Mouse (Mus musculus): Measurements from ENCODE around the gene Cercam. TPM values are rescaled to one million over a fixed set of nuclear protein-coding genes. Genes with fewer than 3 reads are reported as not detected.

The Cercam gene
- total and polyA plus RNA-seq, 2 experiments from 2014 or later = 7.9 to 11.7 TPM

DNA sequence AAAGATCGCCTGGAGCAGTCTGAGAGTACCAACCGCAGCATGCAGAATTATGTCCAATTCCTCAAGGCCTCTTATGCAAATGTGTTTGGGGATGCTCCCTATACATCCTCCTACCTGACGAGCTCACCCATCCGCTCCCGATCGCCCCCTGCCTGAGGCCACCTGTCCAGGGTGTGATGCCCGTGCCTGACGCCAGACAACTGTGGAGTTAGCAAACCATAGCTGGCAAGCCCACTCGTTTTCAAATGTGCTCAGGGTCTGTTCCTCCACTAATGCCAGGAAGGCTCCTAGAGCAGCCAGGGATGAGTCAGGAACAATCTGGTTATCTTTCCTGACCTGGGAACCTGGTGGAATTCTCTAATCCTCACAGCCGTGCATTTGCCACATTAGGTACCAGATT lies 61.5 kb downstream of the Cercam start:
- Histone ChIP-seq H3K9ac (replicated peaks; ENCODE audit: low read depth, low read length) (no peak overlapping the region), H3K4me3 (ENCODE audit: low read depth, low read length) (no peak overlapping the region), H3K4me1 (ENCODE audit: control insufficient read depth, insufficient read depth) (no peaks in the 10 kb centered on the region), H3K4me2 (ENCODE audit: low read depth, low read length) (no peak overlapping the region), H3K27me3 (ENCODE audit: control insufficient read depth, insufficient read depth, low read length) (no peaks in the 10 kb centered on the region), H3K36me3 (replicated peaks; ENCODE audit: control insufficient read depth, insufficient read depth, low read length) (peaks cover 50% of the 10 kb centered on the region), H3K27ac (ENCODE audit: low read depth) (no peak overlapping the region), H3K9me3 (replicated peaks; ENCODE audit: control insufficient read depth, low read length) (no peaks in the 10 kb centered on the region)
- DNase-seq (ENCODE audit: low spot score) (no peak), ATAC-seq (ENCODE audit: insufficient read depth, low read depth) (no peak)
- 88% methylated on average over 10 of the region's 10 CpGs for whole genome bisulfite sequencing
- TF ChIP-seq CTCF (IDR thresholded peaks at IDR 0.05; ENCODE audit: low read depth) (no peak), EP300 (IDR thresholded peaks at IDR 0.05; ENCODE audit: low read depth) (no peak)

DNA sequence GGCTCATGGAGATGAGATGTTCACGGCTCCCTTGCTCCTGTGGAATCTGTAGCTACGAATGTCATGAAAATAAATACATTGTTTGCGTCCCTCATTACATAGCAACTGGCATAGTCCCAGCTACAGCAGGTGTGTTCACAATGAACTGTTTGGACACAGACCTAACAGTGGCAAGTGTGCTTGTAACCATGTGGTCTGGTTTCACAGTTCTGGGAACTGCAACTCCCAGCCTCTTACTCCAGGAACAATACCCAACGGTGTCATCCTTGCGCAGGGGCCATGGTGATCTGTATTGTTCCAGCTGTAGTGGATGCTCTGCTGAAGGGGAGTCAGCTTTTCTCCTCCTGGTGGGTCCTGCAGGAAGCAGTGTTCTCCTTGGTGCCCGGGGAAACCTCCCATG lies 62.2 kb downstream of the Cercam start:
- Histone ChIP-seq H3K27ac (ENCODE audit: low read depth) (no peak overlapping the region), H3K4me1 (ENCODE audit: control insufficient read depth, insufficient read depth) (peaks cover 5% of the 10 kb centered on the region; the same call in 1 of the 2 replicates), H3K27me3 (ENCODE audit: control insufficient read depth, insufficient read depth, low read length) (no peaks in the 10 kb centered on the region), H3K4me2 (ENCODE audit: low read depth, low read length) (no peak overlapping the region), H3K36me3 (replicated peaks; ENCODE audit: control insufficient read depth, insufficient read depth, low read length) (peaks cover 43% of the 10 kb centered on the region), H3K9ac (replicated peaks; ENCODE audit: low read depth, low read length) (no peak overlapping the region), H3K4me3 (ENCODE audit: low read depth, low read length) (no peak overlapping the region), H3K9me3 (replicated peaks; ENCODE audit: control insufficient read depth, low read length) (no peaks in the 10 kb centered on the region)
- WGBS = 83% methylated on average over 6 of the region's 6 CpGs
- ATAC-seq (ENCODE audit: insufficient read depth, low read depth) (no peak), DNase-seq (ENCODE audit: low spot score) (no peak)
- no peak for TF ChIP-seq CTCF (IDR thresholded peaks at IDR 0.05; ENCODE audit: low read depth)
- no peak for TF ChIP-seq EP300 (IDR thresholded peaks at IDR 0.05; ENCODE audit: low read depth)

Small RNAs within 50 kb of the gene (microRNA-seq; reads per million reads assigned to microRNA genes)
- gene Mir219a-2 (not detected), gene Mir219b (not detected)

Other genes with a start within 250 kb of the Cercam start
- gene Rapgef1, start 249.4 kb upstream of the Cercam start, total RNA-seq (2014; rRNA removed; ENCODE audit: low replicate concordance) = 47.6 and 64.0 TPM in 2 replicates
- gene Rapgef1, start 249.4 kb upstream of the Cercam start, polyA plus RNA-seq (2015; fragmentation: Nextera tagmentation; extraction: Ambion mirVana) = 6.7 and 9.0 TPM in 2 replicates
- gene Gm13420, start 117.5 kb upstream of the Cercam start, total RNA-seq (2014; rRNA removed; ENCODE audit: low replicate concordance) = not detected in 2 replicates
- gene Gm13420, start 117.5 kb upstream of the Cercam start, polyA plus RNA-seq (2015; fragmentation: Nextera tagmentation; extraction: Ambion mirVana) = not detected in 2 replicates
- gene Gm13547, start 109.9 kb upstream of the Cercam start, total RNA-seq (2014; rRNA removed; ENCODE audit: low replicate concordance) = not detected in 2 replicates
- not detected in 2 replicates for gene Gm13547, start 109.9 kb upstream of the Cercam start, polyA plus RNA-seq (2015; fragmentation: Nextera tagmentation; extraction: Ambion mirVana)
- 23.5 and 56.9 TPM in 2 replicates for gene Coq4, start 81.7 kb upstream of the Cercam start, total RNA-seq (2014; rRNA removed; ENCODE audit: low replicate concordance)
- gene Coq4, start 81.7 kb upstream of the Cercam start, polyA plus RNA-seq (2015; fragmentation: Nextera tagmentation; extraction: Ambion mirVana) = 16.2 and 16.3 TPM in 2 replicates
- 26.9 and 42.6 TPM in 2 replicates for gene Trub2, start 80.7 kb upstream of the Cercam start, total RNA-seq (2014; rRNA removed; ENCODE audit: low replicate concordance)
- gene Trub2, start 80.7 kb upstream of the Cercam start, polyA plus RNA-seq (2015; fragmentation: Nextera tagmentation; extraction: Ambion mirVana) = 16.7 and 20.2 TPM in 2 replicates
- 28.2 and 30.0 TPM in 2 replicates for gene Slc27a4, start 66.5 kb upstream of the Cercam start, total RNA-seq (2014; rRNA removed; ENCODE audit: low replicate concordance)
- gene Slc27a4, start 66.5 kb upstream of the Cercam start, polyA plus RNA-seq (2015; fragmentation: Nextera tagmentation; extraction: Ambion mirVana) = 8.4 and 8.6 TPM in 2 replicates
- 27.9 and 30.0 TPM in 2 replicates for gene Urm1, start 49.1 kb upstream of the Cercam start, total RNA-seq (2014; rRNA removed; ENCODE audit: low replicate concordance)
- gene Urm1, start 49.1 kb upstream of the Cercam start, polyA plus RNA-seq (2015; fragmentation: Nextera tagmentation; extraction: Ambion mirVana) = 14.2 and 14.5 TPM in 2 replicates
- 32.3 and 35.1 TPM in 2 replicates for gene Odf2, start 20.1 kb downstream of the Cercam start, total RNA-seq (2014; rRNA removed; ENCODE audit: low replicate concordance)
- gene Odf2, start 20.1 kb downstream of the Cercam start, polyA plus RNA-seq (2015; fragmentation: Nextera tagmentation; extraction: Ambion mirVana) = 22.5 and 28.6 TPM in 2 replicates
- gene Gle1, start 66.3 kb downstream of the Cercam start, total RNA-seq (2014; rRNA removed; ENCODE audit: low replicate concordance) = 14.7 and 21.4 TPM in 2 replicates
- gene Gle1, start 66.3 kb downstream of the Cercam start, polyA plus RNA-seq (2015; fragmentation: Nextera tagmentation; extraction: Ambion mirVana) = 22.8 and 23.0 TPM in 2 replicates
- 245 and 266 TPM in 2 replicates for gene Sptan1, start 96.4 kb downstream of the Cercam start, total RNA-seq (2014; rRNA removed; ENCODE audit: low replicate concordance)
- 66.4 and 79.3 TPM in 2 replicates for gene Sptan1, start 96.4 kb downstream of the Cercam start, polyA plus RNA-seq (2015; fragmentation: Nextera tagmentation; extraction: Ambion mirVana)
- gene Wdr34, start 179.7 kb downstream of the Cercam start, total RNA-seq (2014; rRNA removed; ENCODE audit: low replicate concordance) = 26.2 and 30.1 TPM in 2 replicates
- gene Wdr34, start 179.7 kb downstream of the Cercam start, polyA plus RNA-seq (2015; fragmentation: Nextera tagmentation; extraction: Ambion mirVana) = 17.3 and 17.6 TPM in 2 replicates
- 103 and 123 TPM in 2 replicates for gene Set, start 188.2 kb downstream of the Cercam start, total RNA-seq (2014; rRNA removed; ENCODE audit: low replicate concordance)
- gene Set, start 188.2 kb downstream of the Cercam start, polyA plus RNA-seq (2015; fragmentation: Nextera tagmentation; extraction: Ambion mirVana) = 131 and 139 TPM in 2 replicates
- gene Pkn3, start 208.5 kb downstream of the Cercam start, total RNA-seq (2014; rRNA removed; ENCODE audit: low replicate concordance) = 13.9 and 18.9 TPM in 2 replicates
- 5.7 and 6.0 TPM in 2 replicates for gene Pkn3, start 208.5 kb downstream of the Cercam start, polyA plus RNA-seq (2015; fragmentation: Nextera tagmentation; extraction: Ambion mirVana)
- 15.5 and 27.4 TPM in 2 replicates for gene Zdhhc12, start 224.5 kb downstream of the Cercam start, total RNA-seq (2014; rRNA removed; ENCODE audit: low replicate concordance)
- 19.9 and 21.1 TPM in 2 replicates for gene Zdhhc12, start 224.5 kb downstream of the Cercam start, polyA plus RNA-seq (2015; fragmentation: Nextera tagmentation; extraction: Ambion mirVana)

All from heart, postnatal 0 days (tissue).